Mouse (Mus musculus): ENCODE results near the gene A230072I06Rik. TPM values are rescaled to one million over a fixed set of nuclear protein-coding genes. Genes with fewer than 3 reads are reported as not detected.
A peak's percentile ranks its signal among the peaks of the same experiment; 100 is the strongest.

The A230072I06Rik gene
- polyA plus RNA-seq, 1 experiment from 2014 or later, result not detected

GRCm38 (mm10) chr8:12267863-12268262 is 10.8 kb upstream of the A230072I06Rik start:
- Histone ChIP-seq H3K27ac (ENCODE audit: low read depth, low read length) (no peak overlapping the region), H3K4me2 (replicated peaks; ENCODE audit: low read depth, low read length) (no peak overlapping the region), H3K9me3 (ENCODE audit: control insufficient read depth, low read length) (no peaks in the 10 kb centered on the region), H3K27me3 (ENCODE audit: control insufficient read depth, insufficient read depth, low read length) (0 out of 2 replicates have a peak, but pooled peaks cover 3% of the 10 kb centered on the region), H3K9ac (ENCODE audit: low read depth, low read length) (no peak overlapping the region), H3K36me3 (ENCODE audit: control insufficient read depth, insufficient read depth, low read length) (no peaks in the 10 kb centered on the region), H3K4me1 (ENCODE audit: control insufficient read depth, insufficient read depth, low read length) (no peaks in the 10 kb centered on the region), H3K4me3 (ENCODE audit: low read length) (no peak overlapping the region)
- ATAC-seq (ENCODE audit: low FRiP score, low TSS enrichment), result no peak
- WGBS, result 37% methylated on average over 5 of the region's 5 CpGs

GRCm38 (mm10) chr8:12268306-12268829 is 10.3 kb upstream of the A230072I06Rik start:
- no peak overlapping the region for H3K4me2 ChIP-seq (replicated peaks; ENCODE audit: low read depth, low read length)
- H3K27me3 ChIP-seq (ENCODE audit: control insufficient read depth, insufficient read depth, low read length), result 0 out of 2 replicates have a peak, but pooled peaks cover 3% of the 10 kb centered on the region
- H3K27ac ChIP-seq (ENCODE audit: low read depth, low read length), result no peak overlapping the region
- H3K36me3 ChIP-seq (ENCODE audit: control insufficient read depth, insufficient read depth, low read length), result no peaks in the 10 kb centered on the region
- 27% methylated on average over 14 of the region's 14 CpGs for WGBS
- ATAC-seq (ENCODE audit: low FRiP score, low TSS enrichment), result peak; percentile 52
- H3K9ac ChIP-seq (ENCODE audit: low read depth, low read length), result no peak overlapping the region
- no peaks in the 10 kb centered on the region for H3K4me1 ChIP-seq (ENCODE audit: control insufficient read depth, insufficient read depth, low read length)
- no peaks in the 10 kb centered on the region for H3K9me3 ChIP-seq (ENCODE audit: control insufficient read depth, low read length)
- no peak overlapping the region for H3K4me3 ChIP-seq (ENCODE audit: low read length)

GRCm38 (mm10) chr8:12279482-12280192 is 1.0 kb downstream of the A230072I06Rik start:
- ATAC-seq (ENCODE audit: low FRiP score, low TSS enrichment), result no peak
- 57% methylated on average over 13 of the region's 13 CpGs for WGBS
- H3K36me3 ChIP-seq (ENCODE audit: control insufficient read depth, insufficient read depth, low read length), result no peaks in the 10 kb centered on the region
- H3K4me3 ChIP-seq (ENCODE audit: low read length), result no peak overlapping the region
- no peak overlapping the region for H3K4me2 ChIP-seq (replicated peaks; ENCODE audit: low read depth, low read length)
- H3K4me1 ChIP-seq (ENCODE audit: control insufficient read depth, insufficient read depth, low read length), result no peaks in the 10 kb centered on the region
- no peak overlapping the region for H3K27ac ChIP-seq (ENCODE audit: low read depth, low read length)
- H3K27me3 ChIP-seq (ENCODE audit: control insufficient read depth, insufficient read depth, low read length), result no peaks in the 10 kb centered on the region
- no peak overlapping the region for H3K9ac ChIP-seq (ENCODE audit: low read depth, low read length)
- no peaks in the 10 kb centered on the region for H3K9me3 ChIP-seq (ENCODE audit: control insufficient read depth, low read length)

GRCm38 (mm10) chr8:12282128-12282527 is 3.5 kb downstream of the A230072I06Rik start:
- Histone ChIP-seq H3K27ac (ENCODE audit: low read depth, low read length) (no peak overlapping the region), H3K9ac (ENCODE audit: low read depth, low read length) (no peak overlapping the region; the same call in 1 of the 2 replicates), H3K36me3 (ENCODE audit: control insufficient read depth, insufficient read depth, low read length) (no peaks in the 10 kb centered on the region), H3K9me3 (ENCODE audit: control insufficient read depth, low read length) (no peaks in the 10 kb centered on the region), H3K4me3 (ENCODE audit: low read length) (no peak overlapping the region), H3K4me1 (ENCODE audit: control insufficient read depth, insufficient read depth, low read length) (no peaks in the 10 kb centered on the region), H3K27me3 (ENCODE audit: control insufficient read depth, insufficient read depth, low read length) (no peaks in the 10 kb centered on the region), H3K4me2 (replicated peaks; ENCODE audit: low read depth, low read length) (no peak overlapping the region)
- WGBS, result 78% methylated on average over 22 of the region's 22 CpGs
- no peak for ATAC-seq (ENCODE audit: low FRiP score, low TSS enrichment)

- Histone ChIP-seq H3K27me3 (ENCODE audit: control insufficient read depth, insufficient read depth, low read length) (no peaks in the 10 kb centered on the region), H3K4me1 (ENCODE audit: control insufficient read depth, insufficient read depth, low read length) (0 out of 2 replicates have a peak, but pooled peaks cover 7% of the 10 kb centered on the region), H3K27ac (ENCODE audit: low read depth, low read length) (no peak overlapping the region), H3K4me2 (replicated peaks; ENCODE audit: low read depth, low read length) (no peak overlapping the region), H3K4me3 (ENCODE audit: low read length) (no peak overlapping the region), H3K9ac (ENCODE audit: low read depth, low read length) (no peak overlapping the region), H3K36me3 (ENCODE audit: control insufficient read depth, insufficient read depth, low read length) (no peaks in the 10 kb centered on the region), H3K9me3 (ENCODE audit: control insufficient read depth, low read length) (no peaks in the 10 kb centered on the region)
- no peak for ATAC-seq (ENCODE audit: low FRiP score, low TSS enrichment)
These were observed 11.9 kb downstream of the A230072I06Rik start for GRCm38 (mm10) chr8:12290551-12290950.

GRCm38 (mm10) chr8:12298326-12298950 is 19.8 kb downstream of the A230072I06Rik start:
- no peaks in the 10 kb centered on the region for H3K27me3 ChIP-seq (ENCODE audit: control insufficient read depth, insufficient read depth, low read length)
- 82% methylated on average over 10 of the region's 10 CpGs for WGBS

GRCm38 (mm10) chr8:12301998-12302397 is 23.4 kb downstream of the A230072I06Rik start:
- no peaks in the 10 kb centered on the region for H3K4me1 ChIP-seq (ENCODE audit: control insufficient read depth, insufficient read depth, low read length)
- H3K4me2 ChIP-seq (replicated peaks; ENCODE audit: low read depth, low read length), result no peak overlapping the region
- H3K36me3 ChIP-seq (ENCODE audit: control insufficient read depth, insufficient read depth, low read length), result no peaks in the 10 kb centered on the region
- H3K4me3 ChIP-seq (ENCODE audit: low read length), result no peak overlapping the region
- H3K27ac ChIP-seq (ENCODE audit: low read depth, low read length), result no peak overlapping the region
- WGBS, result 76% methylated on average over 14 of the region's 14 CpGs
- H3K9me3 ChIP-seq (ENCODE audit: control insufficient read depth, low read length), result no peaks in the 10 kb centered on the region
- ATAC-seq (ENCODE audit: low FRiP score, low TSS enrichment), result no peak
- 0 out of 2 replicates have a peak, but pooled peaks cover 2% of the 10 kb centered on the region for H3K27me3 ChIP-seq (ENCODE audit: control insufficient read depth, insufficient read depth, low read length)
- H3K9ac ChIP-seq (ENCODE audit: low read depth, low read length), result no peak overlapping the region

More at GRCm38 (mm10) chr8:12298326-12298950, 19.8 kb downstream of the A230072I06Rik start:
- Histone ChIP-seq H3K36me3 (ENCODE audit: control insufficient read depth, insufficient read depth, low read length) (no peaks in the 10 kb centered on the region), H3K4me1 (ENCODE audit: control insufficient read depth, insufficient read depth, low read length) (0 out of 2 replicates have a peak, but pooled peaks cover 2% of the 10 kb centered on the region), H3K4me2 (replicated peaks; ENCODE audit: low read depth, low read length) (no peak overlapping the region), H3K27ac (ENCODE audit: low read depth, low read length) (no peak overlapping the region), H3K9ac (ENCODE audit: low read depth, low read length) (no peak overlapping the region), H3K4me3 (ENCODE audit: low read length) (no peak overlapping the region), H3K9me3 (ENCODE audit: control insufficient read depth, low read length) (no peaks in the 10 kb centered on the region)
- no peak for ATAC-seq (ENCODE audit: low FRiP score, low TSS enrichment)

- H3K27me3 ChIP-seq (ENCODE audit: control insufficient read depth, insufficient read depth, low read length), result peaks cover 5% of the 10 kb centered on the region; the same call in 1 of the 2 replicates
- no peak overlapping the region for H3K9ac ChIP-seq (ENCODE audit: low read depth, low read length)
- peaks cover 16% of the 10 kb centered on the region; the same call in 1 of the 2 replicates for H3K4me1 ChIP-seq (ENCODE audit: control insufficient read depth, insufficient read depth, low read length)
- H3K4me2 ChIP-seq (replicated peaks; ENCODE audit: low read depth, low read length), result 0 out of 2 replicates have a peak overlapping the region, but pooled peaks have one; percentile 5
- 0 out of 2 replicates have a peak, but pooled peaks cover 4% of the 10 kb centered on the region for H3K9me3 ChIP-seq (ENCODE audit: control insufficient read depth, low read length)
- ATAC-seq (ENCODE audit: low FRiP score, low TSS enrichment), result no peak
- 18% methylated on average over 16 of the region's 16 CpGs for WGBS
- H3K4me3 ChIP-seq (ENCODE audit: low read length), result no peak overlapping the region
- H3K36me3 ChIP-seq (ENCODE audit: control insufficient read depth, insufficient read depth, low read length), result no peaks in the 10 kb centered on the region
- no peak overlapping the region for H3K27ac ChIP-seq (ENCODE audit: low read depth, low read length)
These were observed 34.5 kb downstream of the A230072I06Rik start for GRCm38 (mm10) chr8:12312975-12313734.
